Mouse (Mus musculus) heart, embryonic 14.5 days (tissue): ENCODE measurements around the gene Pla2g10. TPM values are rescaled to one million over a fixed set of nuclear protein-coding genes. Genes with fewer than 3 reads are reported as not detected.
A peak's percentile ranks its signal among the peaks of the same experiment; 100 is the strongest.
"Not testable (repeated sequence)": the region's sequence is repeated elsewhere in the genome, so short reads cannot be mapped to it uniquely, and the experiment has no call there.

Experiments
- ATAC-seq: fragments of 200-750 bp; cut with Nextera tagmentation; 2 replicates; pipeline ENCODE4 v1.8.0; 2017; ENCODE audit warnings: low read depth, moderate TSS enrichment; ENCODE audit not compliant: insufficient number of reproducible peaks, insufficient read depth, low FRiP score
- H3K27ac ChIP-seq, 2 experiments: fragments of 200-500 bp in 1 of 2; fragments of 300-500 bp in 1 of 2; sonication (generic) in 1 of 2; replicated peaks in 1 of 2; 2 replicates each; pipeline ENCODE4 v1.5.1; 2012 to 2014; ENCODE audit warnings: low read depth in 2 of 2, low read length in 2 of 2, control low read depth in 1 of 2, mild to moderate bottlenecking in 1 of 2, mixed read lengths in 1 of 2; ENCODE audit not compliant: control insufficient read depth in 1 of 2, insufficient read depth in 1 of 2
- H3K27me3 ChIP-seq: fragments of 300-500 bp; sonication (generic); 2 replicates; pipeline ENCODE4 v1.6.1; 2014; ENCODE audit warnings: mild to moderate bottlenecking, low read length, control low read depth; ENCODE audit not compliant: control insufficient read depth, insufficient read depth
- H3K36me3 ChIP-seq: fragments of 300-500 bp; sonication (generic); 2 replicates; pipeline ENCODE4 v1.6.1; 2014; ENCODE audit warnings: mild to moderate bottlenecking, control low read depth, low read length, mixed read lengths; ENCODE audit not compliant: control insufficient read depth, insufficient read depth
- H3K4me1 ChIP-seq, 2 experiments: fragments of 200-500 bp in 1 of 2; fragments of 300-500 bp in 1 of 2; sonication (generic) in 1 of 2; 2 replicates each; pipeline ENCODE4 v1.6.1; 2012 to 2014; ENCODE audit warnings: low read length in 2 of 2, control low read depth in 1 of 2, mixed read lengths in 1 of 2; ENCODE audit not compliant: control insufficient read depth in 2 of 2, insufficient read depth in 2 of 2
- H3K4me2 ChIP-seq: fragments of 300-500 bp; sonication (generic); 2 replicates; pipeline ENCODE4 v1.6.1; 2014; ENCODE audit warnings: mild to moderate bottlenecking, low read length
- H3K4me3 ChIP-seq, 2 experiments: fragments of 200-500 bp in 1 of 2; fragments of 300-500 bp in 1 of 2; sonication (generic) in 1 of 2; 2 replicates each; pipeline ENCODE4 v1.5.1; 2012 to 2014; ENCODE audit warnings: low read length in 2 of 2, mild to moderate bottlenecking in 2 of 2, control low read depth in 1 of 2, low read depth in 1 of 2, moderate library complexity in 1 of 2; ENCODE audit not compliant: control insufficient read depth in 1 of 2, insufficient read depth in 1 of 2
- H3K9ac ChIP-seq: fragments of 300-500 bp; sonication (generic); 2 replicates; pipeline ENCODE4 v1.6.1; 2014; ENCODE audit warnings: mild to moderate bottlenecking, low read length
- H3K9me3 ChIP-seq: fragments of 300-500 bp; sonication (generic); 2 replicates; pipeline ENCODE4 v1.6.1; 2016; ENCODE audit warnings: low read length, control low read depth; ENCODE audit not compliant: control insufficient read depth
- WGBS: fragments of 180-500 bp; shearing (Covaris S2); extraction: QIAGEN DNeasy Blood & Tissue Kit; methylation state at CpG from one replicate; pipeline ENCODE4 v1.1.7; 2014; 5-methylcytosine and 5-hydroxymethylcytosine counted together
- polyA plus RNA-seq: library from polyadenylated mRNA; unstranded; fragments of >200 nt; fragmentation: Nextera tagmentation; extraction: Ambion mirVana; gene quantifications from 2 replicates; pipeline ENCODE4 v1.2.1, GENCODE M21; 2014

Gene Pla2g10
- polyA plus RNA-seq, 1 experiment from 2014 or later: not detected

GRCm38 (mm10) chr16:13678601-13679319 lies 52.0 kb downstream of the Pla2g10 start:
- no peak for ATAC-seq
- Histone ChIP-seq H3K4me1 (no peaks in the 10 kb centered on the region), H3K4me3 (no peak overlapping the region), H3K36me3 (peaks cover 29% of the 10 kb centered on the region), H3K9me3 (no peaks in the 10 kb centered on the region), H3K9ac (no peak overlapping the region), H3K27ac (no peak overlapping the region), H3K27me3 (no peaks in the 10 kb centered on the region), H3K4me2 (no peak overlapping the region)
- WGBS: 85% methylated on average over 3 of the region's 3 CpGs

DNA sequence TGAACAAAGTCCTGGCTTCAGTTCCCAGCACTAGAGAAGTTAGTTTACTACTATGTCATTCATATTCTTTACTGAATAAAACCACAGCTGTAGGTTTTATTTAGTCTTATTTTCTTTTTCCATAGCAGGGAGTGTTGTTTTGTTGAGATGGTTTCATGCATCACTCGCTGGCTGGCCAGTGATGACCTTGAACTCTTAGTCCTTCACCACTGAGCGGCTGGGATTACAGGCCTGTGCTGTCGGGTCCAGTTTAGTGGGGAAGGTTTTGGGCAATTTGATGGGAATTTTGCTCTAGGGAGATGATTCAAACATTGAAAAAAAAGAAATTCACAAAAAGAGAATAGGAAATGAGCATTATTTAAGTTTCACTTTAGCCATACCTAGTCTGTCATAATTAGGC lies 56.3 kb downstream of the Pla2g10 start:
- Histone ChIP-seq H3K4me2 (no peak overlapping the region), H3K9me3 (no peaks in the 10 kb centered on the region), H3K36me3 (peaks cover 24% of the 10 kb centered on the region), H3K27ac (no peak overlapping the region), H3K4me3 (no peak overlapping the region), H3K4me1 (peaks cover 2 to 6% of the 10 kb centered on the region in 2 experiments; a peak in 2 of 4 replicates), H3K9ac (no peak overlapping the region), H3K27me3 (no peaks in the 10 kb centered on the region)
- no peak for ATAC-seq
- WGBS: 81% methylated on average over 3 of the region's 3 CpGs

- no peaks in the 10 kb centered on the region for H3K27me3 ChIP-seq
- no peaks in the 10 kb centered on the region for H3K9me3 ChIP-seq
- no peak overlapping the region for H3K27ac ChIP-seq
- 79% methylated on average over 5 of the region's 5 CpGs for WGBS
- H3K4me1 ChIP-seq: peaks cover 5 to 16% of the 10 kb centered on the region in 2 experiments; a peak in 3 of 4 replicates
- H3K4me3 ChIP-seq: peak overlapping the region in 1 of 2 experiments; percentile 87; a peak in 1 of 4 replicates
- peaks cover 20% of the 10 kb centered on the region for H3K36me3 ChIP-seq
- no peak for ATAC-seq
- peak overlapping the region; percentile 92 for H3K9ac ChIP-seq
- peak overlapping the region; percentile 66 for H3K4me2 ChIP-seq
Measured at GRCm38 (mm10) chr16:13673114-13673513, 57.7 kb downstream of the Pla2g10 start.

DNA sequence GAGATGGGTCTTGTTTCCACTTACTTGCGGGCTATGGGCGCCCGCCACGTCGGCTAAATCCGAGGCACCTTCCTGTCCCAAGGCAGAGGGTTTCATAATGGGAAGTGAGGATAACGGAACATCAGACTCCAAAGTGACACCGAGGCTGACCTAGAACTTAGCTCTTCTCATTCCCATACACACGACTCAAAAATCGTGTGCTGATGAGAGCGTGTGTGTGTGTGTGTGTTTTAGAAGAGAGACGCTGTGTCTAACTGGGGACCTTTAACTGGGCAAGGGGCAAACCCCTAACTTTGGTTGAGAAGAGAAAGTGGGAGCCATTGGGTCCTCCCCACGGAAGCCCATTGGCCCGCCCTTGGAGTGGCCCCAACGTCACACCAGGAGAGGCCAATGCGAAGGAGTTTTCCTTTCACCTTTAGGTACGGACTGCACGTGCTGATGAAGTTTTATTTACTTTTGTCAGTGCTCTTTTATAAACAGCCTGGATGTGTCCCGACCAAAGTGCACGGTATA lies 58.3 kb downstream of the Pla2g10 start:
- Histone ChIP-seq H3K27me3 (no peaks in the 10 kb centered on the region), H3K4me2 (peak overlapping the region; percentile 66), H3K4me1 (peaks cover 5 to 16% of the 10 kb centered on the region in 2 experiments; a peak in 3 of 4 replicates), H3K36me3 (peaks cover 13% of the 10 kb centered on the region), H3K9me3 (no peaks in the 10 kb centered on the region), H3K4me3 (peak overlapping the region; percentile 75 to 87), H3K9ac (peak overlapping the region; percentile 92), H3K27ac (peak overlapping the region; percentile 58 to 91)
- 1% methylated on average over 20 of the region's 20 CpGs for WGBS
- no peak for ATAC-seq

DNA sequence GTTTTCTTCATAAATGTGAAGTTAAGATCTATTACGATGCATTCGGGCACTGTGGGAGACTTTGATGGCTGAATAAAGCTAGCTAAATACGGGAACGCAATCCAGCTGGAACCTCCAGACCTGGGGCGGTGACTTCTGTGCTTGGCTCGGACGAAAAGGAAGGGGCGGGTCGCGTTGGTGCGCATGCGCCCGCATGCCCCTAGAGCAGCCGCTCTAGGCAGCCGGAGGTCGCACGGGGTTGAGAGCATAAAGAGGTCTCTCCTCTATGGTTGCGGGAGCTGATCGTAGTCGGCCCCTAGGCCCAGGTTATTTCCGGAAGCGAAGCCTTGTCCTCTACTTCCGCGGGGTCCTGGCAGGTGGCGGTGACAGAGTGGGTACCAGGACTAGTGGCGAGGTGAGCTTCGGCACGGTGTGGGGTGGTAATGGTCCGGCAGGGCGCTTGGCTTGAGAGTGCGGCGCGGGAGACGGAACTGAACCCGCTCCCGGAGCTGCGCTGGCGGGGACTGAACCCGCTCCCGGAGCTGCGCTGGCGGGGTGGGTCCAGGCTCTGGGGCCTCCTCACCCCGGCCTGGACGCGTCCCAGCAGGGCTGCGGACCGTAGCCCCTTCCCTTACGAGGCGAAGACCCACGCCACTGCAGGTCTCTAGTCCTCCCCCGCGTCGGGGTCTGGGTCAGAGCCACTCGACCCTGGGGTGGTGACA lies 58.9 kb downstream of the Pla2g10 start, which contains the start of the genes Bfar and 3110001I22Rik:
Gene Bfar (plus strand): TSS at position 174 of the 701 bp plus-strand sequence.
Gene 3110001I22Rik (plus strand): TSS at position 245 of the 701 bp plus-strand sequence.
- Histone ChIP-seq H3K4me1 (peaks cover 7 to 20% of the 10 kb centered on the region in 2 experiments; a peak in 3 of 4 replicates), H3K9ac (peak within 1 kb of the TSS; percentile 92), H3K27ac (peak within 1 kb of the TSS; percentile 90 to 91), H3K27me3 (no peaks in the 10 kb centered on the region), H3K4me3 (peak within 1 kb of the TSS; percentile 75 to 87), H3K36me3 (peaks cover 7% of the 10 kb centered on the region), H3K9me3 (no peaks in the 10 kb centered on the region), H3K4me2 (peak within 1 kb of the TSS; percentile 66)
- peak; percentile 90 for ATAC-seq
- WGBS: under 1% methylated on average over 53 of the region's 54 CpGs

DNA sequence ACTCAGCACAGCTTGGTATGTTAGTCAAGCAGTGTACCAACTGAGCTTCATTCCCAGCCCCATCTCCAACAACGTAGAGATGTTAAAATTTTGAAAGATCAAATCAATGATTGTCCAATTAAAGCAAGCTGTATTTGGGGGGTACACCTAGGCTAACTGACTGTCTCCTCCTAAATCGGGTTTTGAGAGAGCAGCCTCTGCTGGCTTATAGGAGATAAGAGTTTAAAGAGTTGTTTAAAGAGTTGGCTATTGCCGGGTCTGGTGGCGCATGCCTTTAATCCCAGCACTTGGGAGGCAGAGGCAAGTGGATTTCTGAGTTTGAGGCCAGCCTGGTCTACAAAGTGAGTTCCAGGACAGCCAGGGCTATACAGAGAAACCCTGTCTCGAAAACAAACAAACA lies 59.9 kb downstream of the Pla2g10 start:
- H3K9me3 ChIP-seq, H3K27ac ChIP-seq, H3K4me3 ChIP-seq, H3K36me3 ChIP-seq, H3K9ac ChIP-seq, H3K27me3 ChIP-seq, ATAC-seq: not testable (repeated sequence)
- peak overlapping the region; percentile 66 for H3K4me2 ChIP-seq
- 67% methylated on average over 5 of the region's 5 CpGs for WGBS
- peaks cover 7 to 20% of the 10 kb centered on the region in 2 experiments; a peak in 3 of 4 replicates for H3K4me1 ChIP-seq

DNA sequence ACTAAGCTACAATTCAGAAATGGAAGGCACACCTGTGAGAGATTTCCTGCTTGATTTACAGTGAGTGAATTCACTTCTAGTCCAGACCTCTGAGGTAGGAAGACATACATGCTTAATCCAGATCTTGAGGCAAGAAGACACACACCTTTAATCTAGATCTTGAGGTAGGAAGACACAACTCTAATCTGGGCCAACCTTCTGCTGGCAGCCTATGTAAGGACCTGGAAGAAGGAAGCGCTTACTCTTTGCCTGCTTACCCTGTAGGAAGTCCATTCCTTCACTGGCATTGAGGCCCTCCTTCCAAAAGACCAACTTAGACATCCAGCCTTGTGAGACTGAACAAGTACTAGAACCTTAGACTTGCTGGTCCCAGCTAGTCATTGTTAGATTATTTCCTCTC lies 61.5 kb downstream of the Pla2g10 start:
- H3K36me3 ChIP-seq: peaks cover 21% of the 10 kb centered on the region
- peaks cover 7 to 20% of the 10 kb centered on the region in 2 experiments; a peak in 3 of 4 replicates for H3K4me1 ChIP-seq
- no peaks in the 10 kb centered on the region for H3K9me3 ChIP-seq
- H3K4me3 ChIP-seq: no peak overlapping the region
- no peak overlapping the region for H3K4me2 ChIP-seq
- no peak overlapping the region for H3K27ac ChIP-seq
- H3K27me3 ChIP-seq: no peaks in the 10 kb centered on the region
- WGBS: 88% methylated on average over 1 of the region's 1 CpGs
- no peak overlapping the region for H3K9ac ChIP-seq
- ATAC-seq: no peak
